Mouse (Mus musculus) layer of hippocampus, postnatal 25 days (tissue): ENCODE results near the gene Map7d1. TPM values are rescaled to one million over a fixed set of nuclear protein-coding genes. Genes with fewer than 3 reads are reported as not detected.
A peak's percentile ranks its signal among the peaks of the same experiment; 100 is the strongest.

Experiments
- DNase-seq, 2 experiments: peaks; one replicate each; pipeline ENCODE4 v3.0.0; 2022; ENCODE audit warnings: mixed read lengths in 2 of 2, low spot score in 1 of 2; ENCODE audit errors: extremely low spot score in 1 of 2
- total RNA-seq, 2 experiments: library from RNA; stranded (reverse); gene quantifications; 2 replicates each; pipeline ENCODE4 v1.2.3; 2021

Map7d1 gene
- total RNA-seq, 2 experiments from 2014 or later, result 242 to 265 TPM

GRCm38 (mm10) chr4:126273753-126274152, 17.6 kb upstream of the Map7d1 start:
- no peak for DNase-seq

DNA sequence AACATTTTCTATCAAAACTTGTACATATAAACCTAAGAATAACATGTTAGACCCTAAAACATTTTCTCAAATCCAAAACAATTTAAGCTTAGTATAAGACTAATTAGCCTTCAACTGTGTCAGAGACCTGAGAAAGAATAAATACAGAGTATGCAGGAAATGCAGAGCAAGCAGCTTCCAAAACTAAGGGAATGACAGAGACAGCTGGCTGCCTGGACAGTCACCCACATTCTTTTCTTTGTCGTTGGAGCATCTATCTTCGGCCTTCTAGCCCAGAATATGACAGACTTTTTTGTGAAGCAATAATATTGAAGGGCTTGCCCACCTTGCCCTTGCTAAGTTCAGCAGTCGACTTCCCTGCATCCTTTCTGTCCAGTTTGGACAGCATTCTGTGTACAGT, 13.1 kb upstream of the Map7d1 start:
- no peak for DNase-seq

DNA sequence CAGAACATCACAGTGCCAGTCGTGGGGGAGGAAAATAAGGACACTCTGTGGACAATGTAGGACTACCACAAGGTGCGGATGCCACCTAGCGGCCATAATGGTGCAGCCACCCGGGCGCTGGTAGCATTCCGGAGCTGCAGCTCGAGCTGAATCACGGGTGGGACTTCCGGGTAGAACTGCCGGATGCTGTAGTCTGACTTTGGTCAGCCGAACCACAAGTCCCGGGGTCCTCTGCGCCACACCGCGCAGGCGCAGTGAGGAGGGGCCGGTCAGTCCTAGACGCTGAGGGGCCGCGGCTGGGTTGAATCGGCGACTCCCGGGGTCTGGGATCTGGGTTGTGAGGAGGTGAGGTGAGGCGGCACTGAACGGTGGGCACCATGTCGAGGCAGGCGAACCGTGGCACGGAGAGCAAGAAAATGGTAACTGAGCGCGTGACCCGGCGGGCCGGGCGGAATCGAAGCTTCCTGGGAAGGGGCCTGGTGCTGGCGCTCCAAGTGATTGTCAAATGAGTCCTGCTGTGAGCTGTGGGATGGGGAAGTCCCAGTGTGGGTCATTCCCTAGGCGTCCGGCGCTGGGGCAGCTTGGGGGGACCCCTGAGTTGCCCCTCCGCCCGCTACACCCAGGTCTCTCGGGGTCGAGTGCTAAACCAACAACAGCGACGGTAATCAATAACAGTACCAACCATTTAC, 6.1 kb upstream of the Map7d1 start, which contains the start of gene Trappc3:
TSS of gene Trappc3 (plus strand) at position 207 of the 689 bp plus-strand sequence.
- peak; percentile 98 to 100 for DNase-seq

GRCm38 (mm10) chr4:126261675-126262074, 5.5 kb upstream of the Map7d1 start:
- DNase-seq, result no peak

- DNase-seq, result no peak
These were observed 5.1 kb upstream of the Map7d1 start for GRCm38 (mm10) chr4:126261266-126261665.

- no peak for DNase-seq
These were observed 4.5 kb upstream of the Map7d1 start for GRCm38 (mm10) chr4:126260520-126261201.

GRCm38 (mm10) chr4:126259523-126260160, 3.5 kb upstream of the Map7d1 start:
- DNase-seq, result no peak

GRCm38 (mm10) chr4:126259063-126259462, 2.9 kb upstream of the Map7d1 start:
- no peak for DNase-seq

GRCm38 (mm10) chr4:126256967-126257881, 1.1 kb upstream of the Map7d1 start:
- no peak for DNase-seq

GRCm38 (mm10) chr4:126255113-126256001, 786 bp downstream of the Map7d1 start:
- DNase-seq, result no peak

DNA sequence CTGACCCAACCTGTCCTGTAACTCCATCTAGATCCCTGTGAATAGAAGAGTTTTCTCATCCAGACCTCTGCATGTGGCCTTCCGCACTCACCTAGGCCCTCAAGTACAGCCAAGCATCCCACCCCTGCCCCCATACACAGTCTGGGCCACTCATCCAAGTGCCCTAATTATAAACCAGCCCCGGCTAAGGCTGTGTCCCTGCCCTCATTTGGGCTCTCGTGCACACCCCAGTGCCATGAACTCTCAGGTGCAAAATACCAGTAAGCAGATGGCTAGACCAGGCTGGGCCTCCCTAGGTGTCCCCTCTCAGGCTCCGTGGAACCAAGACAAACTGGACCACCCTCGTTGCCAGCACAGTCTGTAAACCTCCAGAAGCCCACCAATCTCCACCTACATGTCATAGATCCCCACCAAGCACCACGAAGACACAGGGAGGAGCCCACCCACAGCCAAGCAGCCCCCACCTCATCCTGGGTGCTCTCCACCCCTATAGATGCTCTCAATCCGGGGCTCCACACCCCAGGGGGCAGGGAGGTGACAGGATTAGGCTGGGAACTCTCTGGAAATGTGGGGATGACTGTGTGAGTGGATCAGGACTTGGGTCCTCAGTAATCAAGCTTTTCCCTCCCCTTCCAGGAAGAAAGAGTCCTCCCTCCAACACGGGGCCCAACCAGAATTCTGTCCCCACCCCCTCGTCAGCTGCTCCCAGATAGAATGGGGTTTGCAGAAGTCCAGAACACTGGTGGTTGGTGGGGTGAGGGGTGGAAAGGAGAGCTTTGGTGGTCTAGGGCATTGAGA, 1.6 kb downstream of the Map7d1 start:
- DNase-seq, result peak in 1 of 2 experiments; percentile 56

- no peak for DNase-seq
These were observed 2.4 kb downstream of the Map7d1 start for GRCm38 (mm10) chr4:126253637-126254272.

DNA sequence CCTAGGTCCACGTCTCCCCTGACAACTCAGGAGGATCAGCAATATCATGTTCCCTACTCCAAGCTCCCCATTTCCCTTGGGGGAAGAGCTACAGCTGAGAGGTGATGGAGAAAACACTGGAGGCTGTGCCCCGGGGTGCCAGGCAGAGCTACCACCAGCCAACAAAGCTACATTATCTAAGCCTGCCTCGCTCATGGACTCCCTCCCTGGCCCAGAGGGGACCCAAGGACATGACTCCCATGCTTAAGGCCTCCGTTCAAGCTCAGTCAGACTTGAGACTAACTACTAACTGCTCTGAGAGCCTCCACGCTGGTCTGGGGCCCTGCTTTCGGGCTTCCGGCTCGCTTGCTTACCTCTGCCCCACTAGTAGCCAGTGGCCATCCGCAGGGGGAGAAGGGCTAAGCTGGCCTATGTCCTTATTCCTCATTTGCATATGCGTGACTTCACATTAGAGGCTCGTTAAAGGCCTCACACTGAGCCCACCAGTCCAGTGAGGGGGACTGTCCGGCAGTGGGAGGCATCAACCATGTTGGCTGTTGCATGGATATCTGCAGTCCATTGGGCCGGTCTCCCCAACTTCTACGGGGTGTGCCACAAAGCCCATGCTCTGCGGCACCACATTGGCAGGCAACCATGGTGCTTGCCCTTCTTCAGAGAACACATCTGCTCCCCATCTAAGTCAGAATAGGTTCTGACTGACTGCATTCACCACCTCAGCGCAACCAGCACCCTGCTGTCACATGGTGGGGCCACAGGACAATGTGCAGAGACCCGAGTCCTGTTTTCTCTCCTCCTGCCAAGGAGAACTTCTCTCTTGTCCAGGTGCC, 3.5 kb downstream of the Map7d1 start:
- DNase-seq, result no peak

DNA sequence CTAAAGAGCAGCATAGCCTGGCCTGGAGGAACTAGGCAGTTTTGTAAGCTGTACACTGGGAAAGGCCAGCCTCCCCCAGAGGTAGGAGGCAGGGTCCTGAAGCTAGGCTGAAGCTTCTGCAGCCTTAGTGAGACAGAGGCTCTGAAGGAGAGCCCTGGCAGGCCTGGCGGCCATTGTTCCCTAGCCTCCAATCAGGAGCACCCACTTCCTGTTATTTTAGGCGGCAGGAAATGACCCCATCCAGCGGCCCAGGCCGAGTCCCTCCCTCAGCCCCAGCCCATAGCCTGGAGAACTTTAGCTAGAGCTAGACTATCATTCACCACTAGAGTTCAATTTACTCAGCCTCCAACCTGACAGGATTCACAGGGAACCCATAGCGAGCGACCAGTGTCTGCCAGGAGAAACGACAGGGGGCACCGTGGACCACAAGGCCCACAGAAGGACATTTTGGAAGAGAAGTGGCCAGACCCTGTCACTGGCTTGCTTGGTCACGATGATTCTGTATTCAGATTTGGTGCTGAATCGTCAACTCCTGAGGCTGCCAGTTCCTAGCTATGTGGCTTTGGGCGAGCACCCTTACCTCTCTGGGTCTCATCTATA, 4.4 kb downstream of the Map7d1 start:
- no peak for DNase-seq

GRCm38 (mm10) chr4:126250659-126251058, 5.5 kb downstream of the Map7d1 start:
- DNase-seq, result no peak

DNA sequence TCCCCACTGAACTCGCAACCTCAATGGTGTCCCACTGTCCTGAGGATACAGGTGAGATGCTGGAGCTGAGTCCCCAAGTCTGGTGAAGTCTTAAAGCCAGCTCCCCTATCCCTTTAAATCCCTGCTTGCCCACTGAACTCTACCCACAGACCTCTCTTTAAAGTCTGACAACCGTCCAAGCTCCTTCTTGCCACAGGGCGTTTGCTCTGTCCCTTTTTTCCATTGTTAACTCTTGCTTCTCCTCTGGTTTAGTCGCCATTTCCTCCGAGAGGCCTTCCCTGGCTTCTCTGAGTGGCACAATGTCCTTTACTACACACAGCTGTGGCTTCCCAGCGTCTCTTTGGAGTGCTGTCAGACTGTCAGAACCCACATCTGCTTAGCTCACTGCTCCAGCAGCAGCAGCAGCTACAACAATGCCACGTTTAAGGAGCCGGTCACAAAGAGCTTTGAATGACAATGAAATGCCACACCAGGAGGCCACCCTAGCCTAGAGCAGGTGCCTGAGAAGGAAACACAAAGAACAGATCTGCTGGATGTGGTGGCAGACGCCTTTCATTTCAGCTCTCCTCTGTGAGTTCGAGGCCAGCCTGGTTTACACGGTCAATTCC, 7.8 kb downstream of the Map7d1 start:
- DNase-seq, result no peak
